Mouse (Mus musculus) hindbrain, embryonic 14.5 days (tissue): ENCODE results near the gene Stat4. TPM values are rescaled to one million over a fixed set of nuclear protein-coding genes. Genes with fewer than 3 reads are reported as not detected.

Experiments
- ATAC-seq: fragments of 200-750 bp; cut with Nextera tagmentation; 2 replicates; pipeline ENCODE4 v1.8.0; 2017; ENCODE audit warnings: moderate number of reproducible peaks, mild to moderate bottlenecking, moderate TSS enrichment, moderate library complexity; ENCODE audit not compliant: low FRiP score
- DNase-seq: peaks from one replicate; pipeline ENCODE4 v3.0.0-alpha.2; 2015; ENCODE audit warnings: low spot score
- H3K27ac ChIP-seq: fragments of 300-500 bp; sonication (generic); 2 replicates; pipeline ENCODE4 v1.5.1; 2014; ENCODE audit warnings: mild to moderate bottlenecking, moderate library complexity
- H3K27me3 ChIP-seq: fragments of 300-500 bp; sonication (generic); 2 replicates; pipeline ENCODE4 v1.6.1; 2014; ENCODE audit warnings: mild to moderate bottlenecking, low read length, mixed read lengths; ENCODE audit not compliant: control insufficient read depth, insufficient read depth
- H3K36me3 ChIP-seq: fragments of 300-500 bp; sonication (generic); replicated peaks from 2 replicates; pipeline ENCODE4 v1.6.1; 2014; ENCODE audit not compliant: control insufficient read depth, insufficient read depth
- H3K4me1 ChIP-seq: fragments of 300-500 bp; sonication (generic); replicated peaks from 2 replicates; pipeline ENCODE4 v1.6.1; 2014; ENCODE audit warnings: antibody characterized with exemption, low read length, mixed read lengths; ENCODE audit not compliant: control insufficient read depth, insufficient read depth
- H3K4me2 ChIP-seq: fragments of 300-500 bp; sonication (generic); replicated peaks from 2 replicates; pipeline ENCODE4 v1.6.1; 2014; ENCODE audit warnings: mild to moderate bottlenecking, moderate library complexity
- H3K4me3 ChIP-seq: fragments of 300-500 bp; sonication (generic); replicated peaks from 2 replicates; pipeline ENCODE4 v1.5.1; 2014; ENCODE audit warnings: mild to moderate bottlenecking, low read length
- H3K9ac ChIP-seq: fragments of 300-500 bp; sonication (generic); 2 replicates; pipeline ENCODE4 v1.6.1; 2014
- H3K9me3 ChIP-seq: fragments of 300-500 bp; sonication (generic); 2 replicates; pipeline ENCODE4 v1.6.1; 2016; ENCODE audit warnings: low read length; ENCODE audit not compliant: control insufficient read depth
- WGBS: fragments of 180-500 bp; shearing (Covaris S2); extraction: QIAGEN DNeasy Blood & Tissue Kit; methylation state at CpG from one replicate; pipeline ENCODE4 v1.1.7; 2014; 5-methylcytosine and 5-hydroxymethylcytosine counted together
- polyA plus RNA-seq: library from polyadenylated mRNA; unstranded; fragments of >200 nt; fragmentation: Nextera tagmentation; extraction: Ambion mirVana; gene quantifications from 2 replicates; pipeline ENCODE4 v1.2.1, GENCODE M21; 2014

Gene Stat4
- polyA plus RNA-seq, 1 experiment from 2014 or later: 0.50 TPM

DNA sequence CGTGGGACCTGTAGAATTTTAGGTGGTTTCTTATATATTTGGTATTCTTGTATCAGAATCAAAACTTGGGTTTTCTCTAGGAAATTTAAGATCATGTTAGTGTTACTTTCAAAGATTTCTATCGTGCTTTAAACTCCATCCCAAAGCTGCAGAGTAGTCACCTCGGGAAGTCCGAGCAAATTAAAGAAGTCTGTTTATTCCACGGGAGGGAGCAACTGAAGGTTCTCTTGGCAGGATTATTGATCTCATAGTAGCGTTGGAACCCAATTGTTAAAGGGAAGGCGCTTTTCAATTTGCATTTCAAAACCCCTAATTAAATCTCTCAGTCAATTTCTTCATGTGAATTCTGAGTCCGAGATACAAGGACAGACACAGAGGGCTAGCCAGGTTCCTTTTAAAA, 93.4 kb downstream of the Stat4 start:
- ATAC-seq (no peak), DNase-seq (no peak)
- Histone ChIP-seq H3K36me3 (no peaks in the 10 kb centered on the region), H3K4me2 (peak overlapping the region; percentile 2), H3K4me1 (peaks cover 14% of the 10 kb centered on the region), H3K27me3 (no peaks in the 10 kb centered on the region), H3K4me3 (no peak overlapping the region), H3K9ac (no peak overlapping the region), H3K9me3 (no peaks in the 10 kb centered on the region), H3K27ac (no peak overlapping the region)
- WGBS: 6% methylated on average over 8 of the region's 8 CpGs

DNA sequence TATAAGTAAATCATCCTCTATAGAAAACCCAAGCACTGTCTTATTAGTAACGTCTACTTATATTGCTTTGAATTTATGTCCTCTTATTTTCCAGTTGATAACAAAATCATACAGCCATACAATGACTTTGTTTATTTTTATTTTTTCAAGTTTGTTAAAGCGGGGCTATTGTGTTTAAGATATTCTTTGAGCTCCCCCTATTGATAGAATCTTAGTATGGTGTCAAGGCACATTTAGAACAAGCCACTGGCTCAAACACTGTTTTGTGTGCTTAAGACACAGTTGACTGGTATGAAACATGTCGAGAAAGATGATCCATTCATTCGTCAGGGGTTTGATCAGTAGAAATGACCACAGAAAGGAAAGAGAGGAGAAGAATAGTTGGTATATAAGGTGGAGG, 99.3 kb downstream of the Stat4 start:
- ATAC-seq (no peak), DNase-seq (peak; percentile 72)
- Histone ChIP-seq H3K9me3 (no peaks in the 10 kb centered on the region), H3K27ac (no peak overlapping the region), H3K36me3 (no peaks in the 10 kb centered on the region), H3K27me3 (no peaks in the 10 kb centered on the region), H3K9ac (no peak overlapping the region), H3K4me3 (no peak overlapping the region), H3K4me1 (no peaks in the 10 kb centered on the region), H3K4me2 (no peak overlapping the region)
- WGBS: 52% methylated on average over 4 of the region's 4 CpGs

DNA sequence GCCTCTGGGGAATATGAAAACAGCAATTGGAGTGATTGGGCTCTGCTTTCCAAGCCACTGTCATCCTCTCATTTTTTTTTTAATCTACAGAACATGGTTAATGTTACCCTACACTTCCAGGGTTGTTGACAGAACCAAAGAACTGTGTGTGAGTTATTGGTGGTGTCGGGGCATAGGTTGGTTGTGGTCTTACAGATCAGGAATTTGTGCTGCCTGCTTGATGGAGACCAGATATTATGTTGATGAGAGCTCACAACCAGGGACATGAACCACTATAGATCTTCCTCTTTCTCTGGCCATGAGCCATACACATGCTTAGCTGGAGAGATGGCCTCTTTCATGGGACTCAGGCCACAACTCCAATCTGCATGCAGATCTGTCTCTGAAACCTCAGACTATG, 100.2 kb downstream of the Stat4 start:
- H3K4me2 ChIP-seq: no peak overlapping the region
- ATAC-seq (no peak), DNase-seq (no peak)
- H3K4me3 ChIP-seq: no peak overlapping the region
- no peaks in the 10 kb centered on the region for H3K9me3 ChIP-seq
- H3K27me3 ChIP-seq: no peaks in the 10 kb centered on the region
- H3K27ac ChIP-seq: no peak overlapping the region
- H3K4me1 ChIP-seq: no peaks in the 10 kb centered on the region
- 90% methylated on average over 1 of the region's 1 CpGs for WGBS
- no peak overlapping the region for H3K9ac ChIP-seq
- H3K36me3 ChIP-seq: no peaks in the 10 kb centered on the region

DNA sequence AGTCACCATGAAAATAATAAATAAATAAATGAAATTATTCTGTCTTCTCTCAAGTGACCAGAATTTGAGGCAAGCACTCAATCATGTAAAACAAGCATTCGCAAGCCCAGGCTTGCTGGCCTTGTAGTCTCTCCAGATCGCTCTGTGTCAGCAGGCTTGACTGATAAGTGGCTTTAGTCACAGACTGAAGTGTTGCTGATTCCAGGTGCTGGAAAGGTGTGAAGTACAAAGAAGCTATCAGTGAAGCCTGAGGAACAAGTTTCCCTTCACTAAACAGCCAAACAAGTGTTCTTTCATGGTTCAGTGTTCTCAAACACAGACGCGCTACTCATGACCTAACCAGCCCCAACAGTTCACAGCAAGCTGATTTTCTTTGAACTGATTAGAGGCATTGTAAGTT, 101.7 kb downstream of the Stat4 start:
- H3K4me3 ChIP-seq: no peak overlapping the region
- 75% methylated on average over 4 of the region's 4 CpGs for WGBS
- H3K27me3 ChIP-seq: no peaks in the 10 kb centered on the region
- H3K4me2 ChIP-seq: no peak overlapping the region
- no peaks in the 10 kb centered on the region for H3K9me3 ChIP-seq
- no peak overlapping the region for H3K9ac ChIP-seq
- H3K36me3 ChIP-seq: no peaks in the 10 kb centered on the region
- ATAC-seq: no peak
- H3K27ac ChIP-seq: no peak overlapping the region
- no peaks in the 10 kb centered on the region for H3K4me1 ChIP-seq
- DNase-seq: no peak

DNA sequence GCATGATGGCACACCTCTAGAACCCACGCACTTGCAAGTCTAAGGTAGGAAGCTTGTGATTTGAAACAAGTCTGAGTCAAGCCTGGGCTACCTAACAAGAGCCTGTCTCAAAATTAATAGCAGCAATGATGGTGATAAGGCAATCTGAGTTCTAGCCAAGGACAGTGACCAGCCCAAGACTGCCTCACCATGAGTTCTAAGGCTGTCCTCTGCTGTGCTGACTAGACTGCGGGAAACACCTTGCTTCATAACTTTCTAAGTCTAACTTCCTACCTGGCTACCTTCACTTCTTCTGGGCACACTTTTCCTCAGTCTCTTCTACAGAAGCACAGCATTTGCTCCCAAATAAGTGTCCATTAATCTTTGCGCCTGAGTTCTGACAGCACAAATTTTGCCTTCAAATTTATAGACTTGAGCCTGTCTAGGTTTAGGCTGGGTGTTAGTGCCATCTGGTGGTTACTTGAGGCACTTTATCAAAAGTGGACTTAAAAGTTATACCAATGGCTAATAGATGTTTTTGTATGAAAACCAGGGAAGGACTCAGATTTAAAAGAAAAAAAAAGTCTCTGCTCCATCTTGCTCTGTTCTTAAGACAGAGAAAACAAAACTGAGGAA, 111.8 kb downstream of the Stat4 start:
- no peak for ATAC-seq
- 79% methylated on average over 3 of the region's 3 CpGs for WGBS

DNA sequence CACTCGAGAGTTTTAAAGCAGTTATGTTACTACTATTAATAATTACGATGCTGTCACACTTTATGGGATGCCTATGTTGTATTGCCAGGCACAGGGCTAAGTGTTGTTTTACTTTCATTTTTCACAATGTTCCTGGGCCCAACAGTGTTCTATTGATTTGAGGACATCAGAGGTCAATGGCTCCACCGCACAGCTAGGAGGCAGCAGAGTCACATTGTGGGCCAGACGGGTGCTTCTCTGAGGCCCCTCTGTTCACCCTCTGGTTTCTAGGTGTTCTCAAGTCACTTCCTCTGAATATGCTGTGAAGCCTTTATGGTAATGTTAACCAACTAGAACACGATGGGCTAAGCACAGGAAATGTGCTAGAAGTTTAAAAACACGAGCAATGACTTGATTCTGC, 113.5 kb downstream of the Stat4 start:
- H3K4me1 ChIP-seq: no peaks in the 10 kb centered on the region
- DNase-seq (no peak), ATAC-seq (no peak)
- H3K27ac ChIP-seq: no peak overlapping the region
- H3K36me3 ChIP-seq: no peaks in the 10 kb centered on the region
- WGBS: 75% methylated on average over 6 of the region's 6 CpGs
- H3K4me2 ChIP-seq: no peak overlapping the region
- H3K4me3 ChIP-seq: no peak overlapping the region
- H3K9ac ChIP-seq: no peak overlapping the region
- no peaks in the 10 kb centered on the region for H3K27me3 ChIP-seq
- no peaks in the 10 kb centered on the region for H3K9me3 ChIP-seq

More for the DNA sequence above, 111.8 kb downstream of the Stat4 start:
- DNase-seq: peak; percentile 80
- Histone ChIP-seq H3K4me3 (no peak overlapping the region), H3K27ac (no peak overlapping the region), H3K36me3 (no peaks in the 10 kb centered on the region), H3K27me3 (no peaks in the 10 kb centered on the region), H3K4me2 (no peak overlapping the region), H3K9me3 (no peaks in the 10 kb centered on the region), H3K9ac (no peak overlapping the region), H3K4me1 (no peaks in the 10 kb centered on the region)

DNA sequence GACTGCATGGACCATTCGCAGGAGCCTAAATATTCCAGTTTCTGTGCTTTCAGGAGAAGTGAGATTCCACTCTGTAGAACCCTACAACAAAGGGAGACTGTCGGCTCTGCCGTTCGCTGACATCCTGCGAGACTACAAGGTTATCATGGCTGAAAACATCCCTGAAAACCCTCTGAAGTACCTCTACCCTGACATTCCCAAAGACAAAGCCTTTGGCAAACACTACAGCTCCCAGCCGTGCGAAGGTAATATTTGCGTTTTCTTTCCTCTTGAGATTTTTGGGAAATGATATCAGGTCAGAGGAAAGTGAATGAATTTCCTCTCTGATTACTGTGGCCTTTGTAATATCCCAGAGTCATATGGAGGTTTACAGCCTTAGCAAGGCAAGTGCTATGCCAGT, 115.8 kb downstream of the Stat4 start:
- no peak overlapping the region for H3K27ac ChIP-seq
- H3K36me3 ChIP-seq: no peaks in the 10 kb centered on the region
- WGBS: 91% methylated on average over 8 of the region's 8 CpGs
- no peaks in the 10 kb centered on the region for H3K9me3 ChIP-seq
- ATAC-seq: no peak
- DNase-seq: no peak
- no peak overlapping the region for H3K9ac ChIP-seq
- H3K4me2 ChIP-seq: no peak overlapping the region
- H3K4me1 ChIP-seq: no peaks in the 10 kb centered on the region
- no peak overlapping the region for H3K4me3 ChIP-seq
- no peaks in the 10 kb centered on the region for H3K27me3 ChIP-seq

DNA sequence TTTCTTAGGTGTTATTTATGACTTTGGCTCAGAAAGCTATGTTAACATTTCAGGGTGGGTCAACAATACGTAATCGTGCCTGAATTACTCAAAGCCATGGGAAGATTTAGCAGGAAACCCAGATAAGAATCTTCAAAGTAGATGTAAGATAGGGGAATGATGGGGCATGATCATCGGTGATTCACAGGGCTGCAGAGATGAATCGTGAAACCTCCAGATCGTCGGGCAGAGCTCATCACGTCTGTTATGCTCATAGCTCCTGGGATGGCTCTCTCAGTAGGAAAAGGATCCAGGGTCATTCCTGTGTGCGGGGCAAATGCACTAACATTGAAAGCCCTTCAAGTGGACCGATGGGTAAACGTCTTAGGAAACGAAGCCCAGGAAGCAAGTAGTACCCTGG, 120.3 kb downstream of the Stat4 start:
- no peak overlapping the region for H3K4me3 ChIP-seq
- 92% methylated on average over 11 of the region's 11 CpGs for WGBS
- ATAC-seq: no peak

DNA sequence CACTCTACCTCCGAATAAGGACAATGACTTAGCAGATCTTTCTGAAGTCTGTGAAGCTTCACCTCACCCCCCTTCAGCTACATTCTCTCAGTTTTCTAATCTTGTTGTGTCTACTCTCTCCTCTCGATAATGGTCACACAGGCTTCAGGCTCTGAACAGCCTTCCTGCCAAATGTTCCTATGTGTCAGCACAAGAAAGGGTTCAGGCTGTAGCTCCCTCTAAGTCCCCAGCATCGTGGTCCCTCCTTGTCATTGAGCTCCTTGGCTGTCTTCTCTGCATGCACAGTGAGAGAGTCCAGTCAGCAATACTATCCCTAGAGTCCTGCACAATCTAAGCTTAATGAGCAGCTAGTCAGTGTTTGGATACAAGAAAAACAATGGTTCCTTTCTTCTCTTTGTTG, 124.3 kb downstream of the Stat4 start:
- Histone ChIP-seq H3K36me3 (no peaks in the 10 kb centered on the region), H3K4me3 (no peak overlapping the region), H3K9ac (no peak overlapping the region), H3K27ac (no peak overlapping the region), H3K4me1 (peaks cover 9% of the 10 kb centered on the region), H3K9me3 (no peaks in the 10 kb centered on the region), H3K27me3 (no peaks in the 10 kb centered on the region), H3K4me2 (no peak overlapping the region)
- ATAC-seq (no peak), DNase-seq (no peak)
- 62% methylated on average over 3 of the region's 3 CpGs for WGBS

More for the DNA sequence above, 120.3 kb downstream of the Stat4 start:
- no peak overlapping the region for H3K9ac ChIP-seq
- no peaks in the 10 kb centered on the region for H3K9me3 ChIP-seq
- no peak overlapping the region for H3K4me2 ChIP-seq
- no peaks in the 10 kb centered on the region for H3K27me3 ChIP-seq
- H3K27ac ChIP-seq: no peak overlapping the region
- no peaks in the 10 kb centered on the region for H3K36me3 ChIP-seq
- H3K4me1 ChIP-seq: no peaks in the 10 kb centered on the region
- DNase-seq: no peak

DNA sequence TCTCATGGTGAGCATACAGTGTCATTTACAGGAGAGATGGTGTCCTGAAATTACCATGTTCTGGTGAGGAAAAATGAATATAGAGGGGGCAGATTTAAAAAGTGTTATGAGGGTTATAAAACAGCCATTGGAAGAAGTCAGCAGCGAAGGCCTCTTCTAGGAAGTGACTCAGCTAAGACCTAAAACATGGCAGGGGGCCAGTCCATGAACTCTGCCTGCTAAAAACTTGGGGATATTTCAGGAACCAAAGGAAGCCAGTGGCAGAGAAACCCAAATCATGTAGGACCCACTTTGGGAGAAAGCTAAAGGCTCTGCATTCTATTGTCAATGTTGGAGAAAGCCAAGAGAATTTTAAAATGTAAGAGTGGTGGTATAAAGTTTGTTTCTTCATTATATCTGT, 125.4 kb downstream of the Stat4 start:
- WGBS: 86% methylated on average over 1 of the region's 1 CpGs
- no peaks in the 10 kb centered on the region for H3K36me3 ChIP-seq

More for the DNA sequence above, 125.4 kb downstream of the Stat4 start:
- ATAC-seq: no peak
- no peak overlapping the region for H3K4me3 ChIP-seq
- H3K27ac ChIP-seq: no peak overlapping the region
- H3K9ac ChIP-seq: no peak overlapping the region
- no peaks in the 10 kb centered on the region for H3K27me3 ChIP-seq
- peaks cover 9% of the 10 kb centered on the region for H3K4me1 ChIP-seq
- H3K4me2 ChIP-seq: no peak overlapping the region
- H3K9me3 ChIP-seq: no peaks in the 10 kb centered on the region
- no peak for DNase-seq
